Mouse (Mus musculus): Measurements from ENCODE around the gene Ino80d. TPM values are rescaled to one million over a fixed set of nuclear protein-coding genes. Genes with fewer than 3 reads are reported as not detected.
A peak's percentile ranks its signal among the peaks of the same experiment; 100 is the strongest.

Ino80d gene
- polyA plus RNA-seq, 1 experiment from 2014 or later: 10.3 TPM

DNA sequence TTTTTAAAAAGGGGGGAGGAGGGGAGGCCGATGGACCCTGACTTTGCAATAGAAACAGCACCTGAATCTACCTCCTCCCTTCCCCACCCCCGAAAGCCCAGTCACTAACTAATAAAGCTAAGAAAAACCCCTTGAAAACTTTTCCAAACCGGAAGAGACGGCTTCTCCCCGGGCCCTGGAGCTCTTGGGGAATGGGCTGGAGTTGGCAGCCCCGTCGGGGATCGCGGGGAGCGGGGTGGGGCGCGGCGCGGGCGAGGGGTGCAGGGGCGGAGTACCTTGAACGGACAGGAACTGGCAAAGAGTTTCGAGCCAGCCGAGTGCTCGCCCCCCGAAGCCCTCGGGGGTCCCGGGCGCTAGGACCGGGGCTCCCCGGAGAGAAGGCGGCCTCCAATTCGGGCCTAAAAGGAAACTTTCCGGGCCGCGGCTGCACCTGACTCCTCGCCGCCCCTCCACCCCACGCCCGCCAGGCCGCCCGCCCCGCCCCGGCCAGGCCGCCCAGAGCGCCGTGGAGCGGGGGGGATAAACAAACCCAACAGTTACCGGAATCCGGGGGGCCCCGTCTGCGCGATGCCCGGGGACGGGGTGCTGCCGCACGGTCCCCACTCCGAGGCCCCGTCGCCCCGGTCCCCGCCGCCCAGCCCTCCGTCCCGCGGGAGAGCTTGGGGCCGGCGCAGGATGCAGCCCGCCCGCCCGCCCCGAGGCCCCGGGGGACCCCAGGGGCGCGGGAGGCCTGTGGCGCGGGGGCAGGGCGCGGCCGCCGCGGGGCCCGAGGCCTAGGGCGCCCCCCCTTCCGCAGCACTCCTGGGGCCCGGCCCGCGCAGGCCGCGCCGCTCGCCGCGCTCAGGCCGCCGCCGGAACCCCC lies 962 bp downstream of the Ino80d start:
- peak overlapping the region; percentile 95 for H3K4me3 ChIP-seq (replicated peaks; ENCODE audit: low read depth, low read length)
- under 1% methylated on average over 71 of the region's 92 CpGs for WGBS
- H3K27ac ChIP-seq (replicated peaks; ENCODE audit: low read depth, low read length): peak overlapping the region; percentile 99
- 0 out of 2 replicates have a peak, but pooled peaks cover 3% of the 10 kb centered on the region for H3K36me3 ChIP-seq (ENCODE audit: control insufficient read depth, insufficient read depth, low read length)
- peak overlapping the region; percentile 75 for H3K4me2 ChIP-seq (ENCODE audit: low read length)
- H3K9me3 ChIP-seq (ENCODE audit: control insufficient read depth, low read length): no peaks in the 10 kb centered on the region
- ATAC-seq (ENCODE audit: low FRiP score, low TSS enrichment): peak; percentile 69
- DNase-seq: peak; percentile 65
- H3K4me1 ChIP-seq (ENCODE audit: control insufficient read depth, insufficient read depth, low read length): peaks cover 22% of the 10 kb centered on the region
- H3K9ac ChIP-seq (replicated peaks; ENCODE audit: low read length): peak overlapping the region; percentile 99
- no peaks in the 10 kb centered on the region for H3K27me3 ChIP-seq (ENCODE audit: control insufficient read depth, insufficient read depth, low read length)

- no peaks in the 10 kb centered on the region for H3K9me3 ChIP-seq (ENCODE audit: control insufficient read depth, low read length)
- H3K4me1 ChIP-seq (ENCODE audit: control insufficient read depth, insufficient read depth, low read length): peaks cover 22% of the 10 kb centered on the region
- no peaks in the 10 kb centered on the region for H3K36me3 ChIP-seq (ENCODE audit: control insufficient read depth, insufficient read depth, low read length)
- 5% methylated on average over 11 of the region's 11 CpGs for WGBS
- DNase-seq: peak; percentile 44
- no peaks in the 10 kb centered on the region for H3K27me3 ChIP-seq (ENCODE audit: control insufficient read depth, insufficient read depth, low read length)
- no peak for ATAC-seq (ENCODE audit: low FRiP score, low TSS enrichment)
- H3K9ac ChIP-seq (replicated peaks; ENCODE audit: low read length): peak overlapping the region; percentile 99
- H3K4me2 ChIP-seq (ENCODE audit: low read length): peak overlapping the region; percentile 75
- H3K4me3 ChIP-seq (replicated peaks; ENCODE audit: low read depth, low read length): peak overlapping the region; percentile 95
- peak overlapping the region; percentile 99 for H3K27ac ChIP-seq (replicated peaks; ENCODE audit: low read depth, low read length)
These were observed 1.6 kb downstream of the Ino80d start for GRCm38 (mm10) chr1:63112865-63113261.

- peak overlapping the region; percentile 75 for H3K4me2 ChIP-seq (ENCODE audit: low read length)
- no peaks in the 10 kb centered on the region for H3K9me3 ChIP-seq (ENCODE audit: control insufficient read depth, low read length)
- ATAC-seq (ENCODE audit: low FRiP score, low TSS enrichment) (no peak), DNase-seq (no peak)
- H3K4me3 ChIP-seq (replicated peaks; ENCODE audit: low read depth, low read length): peak overlapping the region; percentile 95
- whole genome bisulfite sequencing: 33% methylated on average over 8 of the region's 8 CpGs
- H3K27ac ChIP-seq (replicated peaks; ENCODE audit: low read depth, low read length): 0 out of 2 replicates have a peak overlapping the region, but pooled peaks have one; percentile 99
- no peaks in the 10 kb centered on the region for H3K27me3 ChIP-seq (ENCODE audit: control insufficient read depth, insufficient read depth, low read length)
- H3K36me3 ChIP-seq (ENCODE audit: control insufficient read depth, insufficient read depth, low read length): no peaks in the 10 kb centered on the region
- H3K4me1 ChIP-seq (ENCODE audit: control insufficient read depth, insufficient read depth, low read length): peaks cover 22% of the 10 kb centered on the region
- peak overlapping the region; percentile 99 for H3K9ac ChIP-seq (replicated peaks; ENCODE audit: low read length)
These were observed 2.2 kb downstream of the Ino80d start for GRCm38 (mm10) chr1:63112151-63112864.

- no peaks in the 10 kb centered on the region for H3K27me3 ChIP-seq (ENCODE audit: control insufficient read depth, insufficient read depth, low read length)
- DNase-seq (peak; percentile 57), ATAC-seq (ENCODE audit: low FRiP score, low TSS enrichment) (no peak)
- no peaks in the 10 kb centered on the region for H3K9me3 ChIP-seq (ENCODE audit: control insufficient read depth, low read length)
- 47% methylated on average over 7 of the region's 7 CpGs for WGBS
- 0 out of 2 replicates have a peak overlapping the region, but pooled peaks have one; percentile 55 for H3K27ac ChIP-seq (replicated peaks; ENCODE audit: low read depth, low read length)
- no peak overlapping the region; the same call in 1 of the 2 replicates for H3K9ac ChIP-seq (replicated peaks; ENCODE audit: low read length)
- H3K4me3 ChIP-seq (replicated peaks; ENCODE audit: low read depth, low read length): no peak overlapping the region
- peaks cover 16% of the 10 kb centered on the region for H3K4me1 ChIP-seq (ENCODE audit: control insufficient read depth, insufficient read depth, low read length)
- no peak overlapping the region for H3K4me2 ChIP-seq (ENCODE audit: low read length)
- no peaks in the 10 kb centered on the region for H3K36me3 ChIP-seq (ENCODE audit: control insufficient read depth, insufficient read depth, low read length)
These were observed 3.8 kb downstream of the Ino80d start for GRCm38 (mm10) chr1:63110536-63111285.

- H3K27me3 ChIP-seq (ENCODE audit: control insufficient read depth, insufficient read depth, low read length): no peaks in the 10 kb centered on the region
- H3K4me3 ChIP-seq (replicated peaks; ENCODE audit: low read depth, low read length): no peak overlapping the region
- H3K4me2 ChIP-seq (ENCODE audit: low read length): no peak overlapping the region
- H3K36me3 ChIP-seq (ENCODE audit: control insufficient read depth, insufficient read depth, low read length): peaks cover 13% of the 10 kb centered on the region
- no peaks in the 10 kb centered on the region for H3K9me3 ChIP-seq (ENCODE audit: control insufficient read depth, low read length)
- no peak overlapping the region for H3K27ac ChIP-seq (replicated peaks; ENCODE audit: low read depth, low read length)
- DNase-seq (no peak), ATAC-seq (ENCODE audit: low FRiP score, low TSS enrichment) (no peak)
- H3K9ac ChIP-seq (replicated peaks; ENCODE audit: low read length): no peak overlapping the region
- 88% methylated on average over 6 of the region's 6 CpGs for WGBS
- peaks cover 11% of the 10 kb centered on the region for H3K4me1 ChIP-seq (ENCODE audit: control insufficient read depth, insufficient read depth, low read length)
These were observed 6.7 kb downstream of the Ino80d start for GRCm38 (mm10) chr1:63107614-63108327.

GRCm38 (mm10) chr1:63102758-63103451 lies 11.6 kb downstream of the Ino80d start:
- no peak for DNase-seq
- H3K9me3 ChIP-seq (ENCODE audit: control insufficient read depth, low read length): no peaks in the 10 kb centered on the region
- H3K27ac ChIP-seq (replicated peaks; ENCODE audit: low read depth, low read length): no peak overlapping the region
- no peak overlapping the region for H3K9ac ChIP-seq (replicated peaks; ENCODE audit: low read length)
- no peak overlapping the region for H3K4me2 ChIP-seq (ENCODE audit: low read length)
- H3K4me3 ChIP-seq (replicated peaks; ENCODE audit: low read depth, low read length): no peak overlapping the region
- H3K27me3 ChIP-seq (ENCODE audit: control insufficient read depth, insufficient read depth, low read length): no peaks in the 10 kb centered on the region
- no peak for ATAC-seq (ENCODE audit: low FRiP score, low TSS enrichment)
- peaks cover 48% of the 10 kb centered on the region for H3K36me3 ChIP-seq (ENCODE audit: control insufficient read depth, insufficient read depth, low read length)
- no peaks in the 10 kb centered on the region for H3K4me1 ChIP-seq (ENCODE audit: control insufficient read depth, insufficient read depth, low read length)
- WGBS: 93% methylated on average over 12 of the region's 12 CpGs

GRCm38 (mm10) chr1:63100196-63100595 lies 14.3 kb downstream of the Ino80d start:
- no peaks in the 10 kb centered on the region for H3K27me3 ChIP-seq (ENCODE audit: control insufficient read depth, insufficient read depth, low read length)
- no peaks in the 10 kb centered on the region for H3K4me1 ChIP-seq (ENCODE audit: control insufficient read depth, insufficient read depth, low read length)
- 94% methylated on average over 8 of the region's 8 CpGs for WGBS
- no peak overlapping the region for H3K9ac ChIP-seq (replicated peaks; ENCODE audit: low read length)
- no peaks in the 10 kb centered on the region for H3K9me3 ChIP-seq (ENCODE audit: control insufficient read depth, low read length)
- H3K27ac ChIP-seq (replicated peaks; ENCODE audit: low read depth, low read length): no peak overlapping the region
- DNase-seq (no peak), ATAC-seq (ENCODE audit: low FRiP score, low TSS enrichment) (no peak)
- peaks cover 50% of the 10 kb centered on the region for H3K36me3 ChIP-seq (ENCODE audit: control insufficient read depth, insufficient read depth, low read length)
- H3K4me3 ChIP-seq (replicated peaks; ENCODE audit: low read depth, low read length): no peak overlapping the region
- no peak overlapping the region for H3K4me2 ChIP-seq (ENCODE audit: low read length)
